Mouse (Mus musculus) liver (tissue): ENCODE measurements at regions not wholly inside any gene's neighbourhood (a gene's known extent, or its start where the extent isn't known, plus 50 kb on each side); places are given as distances from the start of the nearest gene placed in this dataset.

Experiments
- DNase-seq: peaks from one replicate; pipeline ENCODE4 v3.0.0-alpha.2; 2020; ENCODE audit warnings: mixed read lengths

GRCm38 (mm10) chr14:76913850-76914249, 122.7 kb upstream of the Ccdc122 start:
- DNase-seq = no peak

GRCm38 (mm10) chr14:76912301-76913001, 124.1 kb upstream of the Ccdc122 start:
- DNase-seq = peak; percentile 26

GRCm38 (mm10) chr14:76911271-76911670, 125.3 kb upstream of the Ccdc122 start:
- no peak for DNase-seq

GRCm38 (mm10) chr14:76910186-76910585, 126.4 kb upstream of the Ccdc122 start:
- DNase-seq = no peak

- no peak for DNase-seq
Measured at GRCm38 (mm10) chr14:76907941-76908340, 128.6 kb upstream of the Ccdc122 start.

- DNase-seq = no peak
Measured at GRCm38 (mm10) chr14:76902962-76903757, 133.4 kb upstream of the Ccdc122 start.

- no peak for DNase-seq
Measured at GRCm38 (mm10) chr14:76901490-76901889, 135.1 kb upstream of the Ccdc122 start.

- DNase-seq = no peak
Measured at GRCm38 (mm10) chr14:76899331-76899730, 137.2 kb upstream of the Ccdc122 start.

GRCm38 (mm10) chr14:76887708-76888107, 148.9 kb upstream of the Ccdc122 start:
- no peak for DNase-seq

- no peak for DNase-seq
Measured at GRCm38 (mm10) chr14:76887201-76887600, 149.4 kb upstream of the Ccdc122 start.

GRCm38 (mm10) chr14:76883231-76883651, 153.3 kb upstream of the Ccdc122 start:
- peak; percentile 83 for DNase-seq

- peak; percentile 81 for DNase-seq
Measured at GRCm38 (mm10) chr14:76882711-76883171, 153.8 kb upstream of the Ccdc122 start.

GRCm38 (mm10) chr14:76880851-76881250, 155.7 kb upstream of the Ccdc122 start:
- no peak for DNase-seq

- no peak for DNase-seq
Measured at GRCm38 (mm10) chr14:76877306-76877705, 159.3 kb upstream of the Ccdc122 start.

- DNase-seq = peak; percentile 41
Measured at GRCm38 (mm10) chr14:76876015-76876414, 160.6 kb upstream of the Ccdc122 start.

- DNase-seq = no peak
Measured at GRCm38 (mm10) chr14:76875266-76875900, 161.2 kb upstream of the Ccdc122 start.

GRCm38 (mm10) chr14:76874542-76875265, 161.9 kb upstream of the Ccdc122 start:
- DNase-seq = no peak

- DNase-seq = no peak
Measured at GRCm38 (mm10) chr14:76873684-76874083, 162.9 kb upstream of the Ccdc122 start.

GRCm38 (mm10) chr14:76872976-76873375, 163.6 kb upstream of the Ccdc122 start:
- no peak for DNase-seq

GRCm38 (mm10) chr14:76872510-76872909, 164.1 kb upstream of the Ccdc122 start:
- no peak for DNase-seq

- DNase-seq = no peak
Measured at GRCm38 (mm10) chr14:76868831-76869230, 167.7 kb upstream of the Ccdc122 start.

- DNase-seq = no peak
Measured at GRCm38 (mm10) chr14:76868131-76868530, 168.4 kb upstream of the Ccdc122 start.

- no peak for DNase-seq
Measured at GRCm38 (mm10) chr14:76864664-76865063, 171.9 kb upstream of the Ccdc122 start.
